Mouse (Mus musculus): ENCODE data around the gene Olfr959.

Gene Olfr959

GRCm38 (mm10) chr9:39575469-39575868 lies at the start of gene Olfr959:
TSS of gene Olfr959 (minus strand) at chr9:39575569.
- in situ Hi-C loops (cut with MboI, MseI), result no loop called here

- in situ Hi-C loops (cut with MboI, MseI), result no loop called here
These were observed 49.3 kb upstream of the Olfr959 start for GRCm38 (mm10) chr9:39624711-39625110.

- in situ Hi-C loops (cut with MboI, MseI), result no loop called here
These were observed 48.4 kb upstream of the Olfr959 start for GRCm38 (mm10) chr9:39623783-39624182.

GRCm38 (mm10) chr9:39621073-39621472 lies 45.7 kb upstream of the Olfr959 start, which contains the start of gene Olfr960:
TSS of gene Olfr960 (plus strand) at chr9:39621373.
- in situ Hi-C loops (cut with MboI, MseI), result no loop called here

- in situ Hi-C loops (cut with MboI, MseI), result no loop called here
These were observed 36.6 kb upstream of the Olfr959 start for GRCm38 (mm10) chr9:39611953-39612352.

GRCm38 (mm10) chr9:39610355-39610754 lies 35.0 kb upstream of the Olfr959 start, which contains the start of gene Olfr148:
TSS of gene Olfr148 (plus strand) at chr9:39610655.
- in situ Hi-C loops (cut with MboI, MseI), result no loop called here

GRCm38 (mm10) chr9:39608497-39608896 lies 33.1 kb upstream of the Olfr959 start:
- in situ Hi-C loops (cut with MboI, MseI), result no loop called here

GRCm38 (mm10) chr9:39603999-39604453 lies 28.7 kb upstream of the Olfr959 start, which contains the start of gene AW551984:
TSS of gene AW551984 (minus strand) at chr9:39604403.
- in situ Hi-C loops (cut with MboI, MseI), result no loop called here

GRCm38 (mm10) chr9:39603333-39603845 lies 28.0 kb upstream of the Olfr959 start:
- in situ Hi-C loops (cut with MboI, MseI), result no loop called here

GRCm38 (mm10) chr9:39602536-39603332 lies 27.4 kb upstream of the Olfr959 start:
- in situ Hi-C loops (cut with MboI, MseI), result no loop called here

GRCm38 (mm10) chr9:39577050-39577449 lies 1.7 kb upstream of the Olfr959 start:
- in situ Hi-C loops (cut with MboI, MseI), result no loop called here

GRCm38 (mm10) chr9:39558349-39558647 lies 17.1 kb downstream of the Olfr959 start:
- in situ Hi-C loops (cut with MboI, MseI), result no loop called here

- in situ Hi-C loops (cut with MboI, MseI), result no loop called here
These were observed 17.6 kb downstream of the Olfr959 start for GRCm38 (mm10) chr9:39557529-39558348.

GRCm38 (mm10) chr9:39553946-39554345 lies 21.4 kb downstream of the Olfr959 start, which contains the start of gene Olfr958:
TSS of gene Olfr958 (minus strand) at chr9:39554054.
- in situ Hi-C loops (cut with MboI, MseI), result no loop called here

GRCm38 (mm10) chr9:39550806-39551205 lies 24.6 kb downstream of the Olfr959 start:
- in situ Hi-C loops (cut with MboI, MseI), result no loop called here

- in situ Hi-C loops (cut with MboI, MseI), result no loop called here
These were observed 51.6 kb downstream of the Olfr959 start for GRCm38 (mm10) chr9:39523616-39524285.

Data from T-helper 1 cell (primary cell).